Mouse (Mus musculus): ENCODE results near the gene Tbcb. TPM values are rescaled to one million over a fixed set of nuclear protein-coding genes. Genes with fewer than 3 reads are reported as not detected.

The Tbcb gene
- total RNA-seq (2021) = 10 to 100 TPM; 29.8 to 31.5 TPM
- long read RNA-seq, experiment 1, transcript Tbcb-201 (6 exons, 1,416 nt) = major isoform, 18 of 20 reads
- long read RNA-seq, experiment 1, partial matches to known transcripts = 2 of 20 reads
- long read RNA-seq, experiment 1, other reads (novel, unspliced or antisense) = 0 of 20 reads
- long read RNA-seq, experiment 2, transcript Tbcb-201 (6 exons, 1,416 nt) = major isoform, 18 of 19 reads
- long read RNA-seq, experiment 2, partial matches to known transcripts = 1 of 19 reads
- long read RNA-seq, experiment 2, other reads (novel, unspliced or antisense) = 0 of 19 reads

GRCm38 (mm10) chr7:30231669-30232454 lies at the start of gene Tbcb, which contains the start of gene Polr2i:
Gene Tbcb (minus strand): TSS chr7:30232272.
Gene Polr2i (plus strand): TSS chr7:30231948.
- no peak for TF ChIP-seq CTCF (IDR thresholded peaks at IDR 0.05)
- H3K4me3 ChIP-seq = peak within 1 kb of the TSS; percentile 83
- peak within 1 kb of the TSS; percentile 98 for H3K27ac ChIP-seq
- peak; percentile 99 for DNase-seq
- intact Hi-C loops (cut with DNase I) = loop anchor here (1.0 kb wide), 1 partner anchor 48 kb away; the partner anchor contains the start of genes Thap8 and Wdr62

- intact Hi-C loops (cut with DNase I) = no loop called here
- no peak for TF ChIP-seq CTCF (IDR thresholded peaks at IDR 0.05)
- Histone ChIP-seq H3K27ac (peak overlapping the region; percentile 93), H3K4me3 (no peak overlapping the region)
- no peak for DNase-seq
These were observed 49.5 kb upstream of the Tbcb start for GRCm38 (mm10) chr7:30281522-30281921.

- intact Hi-C loops (cut with DNase I) = loop anchor here (1.0 kb wide), 1 partner anchor 48 kb away; the partner anchor contains the start of gene Tbcb
- TF ChIP-seq CTCF (IDR thresholded peaks at IDR 0.05) = no peak
- peak overlapping the region; percentile 93 for H3K27ac ChIP-seq
- peak overlapping the region; percentile 84 for H3K4me3 ChIP-seq
- peak; percentile 90 for DNase-seq
These were observed 48.6 kb upstream of the Tbcb start for GRCm38 (mm10) chr7:30280670-30281138.

GRCm38 (mm10) chr7:30279951-30280669 lies 48.0 kb upstream of the Tbcb start, which contains the start of the genes Thap8 and Wdr62:
Gene Thap8 (plus strand): TSS chr7:30280094.
Gene Wdr62 (minus strand): TSS chr7:30280419.
- peak; percentile 95 for DNase-seq
- H3K4me3 ChIP-seq = peak within 1 kb of the TSS; percentile 84
- TF ChIP-seq CTCF (IDR thresholded peaks at IDR 0.05) = no peak
- H3K27ac ChIP-seq = peak within 1 kb of the TSS; percentile 93
- intact Hi-C loops (cut with DNase I) = loop anchor here (1.0 kb wide), 1 partner anchor 48 kb away; the partner anchor contains the start of gene Tbcb

- TF ChIP-seq CTCF (IDR thresholded peaks at IDR 0.05) = no peak
- no peak for DNase-seq
- intact Hi-C loops (cut with DNase I) = no loop called here
- H3K27ac ChIP-seq = peak overlapping the region; percentile 93
- peak overlapping the region; percentile 84 for H3K4me3 ChIP-seq
These were observed 47.5 kb upstream of the Tbcb start for GRCm38 (mm10) chr7:30279536-30279935.

GRCm38 (mm10) chr7:30278911-30279310 lies 46.8 kb upstream of the Tbcb start:
- Histone ChIP-seq H3K27ac (0 out of 2 replicates have a peak overlapping the region, but pooled peaks have one; percentile 93), H3K4me3 (no peak overlapping the region)
- TF ChIP-seq CTCF (IDR thresholded peaks at IDR 0.05) = no peak
- DNase-seq = no peak
- intact Hi-C loops (cut with DNase I) = no loop called here

- intact Hi-C loops (cut with DNase I) = no loop called here
- H3K4me3 ChIP-seq = no peak overlapping the region
- no peak for TF ChIP-seq CTCF (IDR thresholded peaks at IDR 0.05)
- no peak for DNase-seq
- peak overlapping the region; percentile 38; the same call in 1 of the 2 replicates for H3K27ac ChIP-seq
These were observed 42.3 kb upstream of the Tbcb start for GRCm38 (mm10) chr7:30274383-30274782.

GRCm38 (mm10) chr7:30269641-30270040 lies 37.6 kb upstream of the Tbcb start:
- intact Hi-C loops (cut with DNase I) = loop anchor here (1.0 kb wide), 1 partner anchor 24 kb away; no protein-coding TSS in a partner anchor
- no peak for DNase-seq
- no peak overlapping the region for H3K27ac ChIP-seq
- no peak overlapping the region for H3K4me3 ChIP-seq
- no peak for TF ChIP-seq CTCF (IDR thresholded peaks at IDR 0.05)

- Histone ChIP-seq H3K4me3 (no peak overlapping the region), H3K27ac (no peak overlapping the region)
- DNase-seq = no peak
- no peak for TF ChIP-seq CTCF (IDR thresholded peaks at IDR 0.05)
- intact Hi-C loops (cut with DNase I) = no loop called here
These were observed 34.7 kb upstream of the Tbcb start for GRCm38 (mm10) chr7:30266780-30267179.

- Histone ChIP-seq H3K4me3 (no peak overlapping the region), H3K27ac (no peak overlapping the region)
- DNase-seq = no peak
- TF ChIP-seq CTCF (IDR thresholded peaks at IDR 0.05) = no peak
- intact Hi-C loops (cut with DNase I) = no loop called here
These were observed 33.9 kb upstream of the Tbcb start for GRCm38 (mm10) chr7:30265935-30266334.

- no peak for TF ChIP-seq CTCF (IDR thresholded peaks at IDR 0.05)
- DNase-seq = no peak
These were observed 33.5 kb upstream of the Tbcb start for GRCm38 (mm10) chr7:30265531-30265930.

GRCm38 (mm10) chr7:30265041-30265440 lies 33.0 kb upstream of the Tbcb start:
- no peak overlapping the region for H3K27ac ChIP-seq
- no peak overlapping the region for H3K4me3 ChIP-seq
- no peak for TF ChIP-seq CTCF (IDR thresholded peaks at IDR 0.05)
- intact Hi-C loops (cut with DNase I) = no loop called here
- no peak for DNase-seq

More at GRCm38 (mm10) chr7:30265531-30265930, 33.5 kb upstream of the Tbcb start:
- no peak overlapping the region for H3K4me3 ChIP-seq
- H3K27ac ChIP-seq = no peak overlapping the region
- intact Hi-C loops (cut with DNase I) = no loop called here
